8 mouse cellular contexts compared by ENCODE assay signal in the genomic region with DNA sequence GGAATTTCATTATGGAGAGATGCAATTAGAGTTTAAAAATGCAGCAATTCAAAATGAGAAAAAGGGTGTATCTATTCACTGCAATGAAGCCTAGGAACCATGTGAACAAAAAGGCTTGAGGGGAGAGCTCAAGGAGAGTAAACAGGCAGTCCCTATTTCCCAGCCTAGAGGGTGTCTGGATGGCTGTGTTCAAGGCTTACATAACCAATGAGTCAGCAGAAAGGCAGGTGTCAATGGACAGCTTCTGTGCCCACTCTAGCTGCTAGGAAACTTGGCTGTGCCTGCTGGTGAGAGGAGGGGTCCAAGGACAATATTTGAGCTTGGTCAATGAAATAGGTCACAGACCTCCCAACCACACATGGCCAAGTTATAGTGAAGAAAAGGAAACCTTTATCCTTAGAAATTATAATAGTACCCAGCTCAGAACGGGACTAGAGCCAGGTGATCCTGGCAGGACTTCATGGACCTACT.
DNase-seq lines count a peak whose midpoint lies in the region; ATAC-seq and TF ChIP-seq lines count a peak whose summit lies in the region.

No protein-coding gene starts in this region.

- H3K27ac ChIP-seq in midbrain, embryonic 15.5 days: no peak overlapping the region
- no peak overlapping the region for H3K27ac ChIP-seq in midbrain, embryonic 14.5 days (replicated peaks; ENCODE audit: low read depth, low read length)
- H3K27ac ChIP-seq in forebrain, postnatal 0 days (ENCODE audit: low read depth, low read length): peak overlapping the region; percentile 64; the same call in 1 of the 2 replicates
- H3K27ac ChIP-seq in intestine, embryonic 15.5 days: no peak overlapping the region

- H3K4me3 ChIP-seq in midbrain, embryonic 15.5 days: peak overlapping the region; percentile 1; the same call in 1 of the 2 replicates
- no peak overlapping the region for H3K4me3 ChIP-seq in midbrain, embryonic 14.5 days (replicated peaks; ENCODE audit: low read depth, low read length)
- H3K4me3 ChIP-seq in forebrain, postnatal 0 days (ENCODE audit: low read depth, low read length): peak overlapping the region; percentile 28
- no peak overlapping the region for H3K4me3 ChIP-seq in intestine, embryonic 15.5 days (replicated peaks)

- ATAC-seq in cerebellum, adult (ENCODE audit: insufficient number of reproducible peaks, low FRiP score, low TSS enrichment): peak; percentile 89
- ATAC-seq in midbrain, embryonic 15.5 days (replicated peaks): no peak
- no peak for ATAC-seq in midbrain, embryonic 14.5 days (ENCODE audit: low FRiP score, low TSS enrichment)
- peak; percentile 64 for ATAC-seq in forebrain, postnatal 0 days
- no peak for ATAC-seq in intestine, embryonic 15.5 days

- H3K9me3 ChIP-seq in midbrain, embryonic 15.5 days: no peaks in the 10 kb centered on the region
- no peaks in the 10 kb centered on the region for H3K9me3 ChIP-seq in midbrain, embryonic 14.5 days (ENCODE audit: control insufficient read depth, low read length)
- H3K9me3 ChIP-seq in forebrain, postnatal 0 days (ENCODE audit: low read length): no peaks in the 10 kb centered on the region
- H3K9me3 ChIP-seq in intestine, embryonic 15.5 days: no peaks in the 10 kb centered on the region

- H3K36me3 ChIP-seq in midbrain, embryonic 15.5 days (replicated peaks): no peaks in the 10 kb centered on the region
- no peaks in the 10 kb centered on the region for H3K36me3 ChIP-seq in midbrain, embryonic 14.5 days (ENCODE audit: control insufficient read depth, insufficient read depth, low read length)
- H3K36me3 ChIP-seq in forebrain, postnatal 0 days (ENCODE audit: insufficient read depth): no peaks in the 10 kb centered on the region
- H3K36me3 ChIP-seq in intestine, embryonic 15.5 days: no peaks in the 10 kb centered on the region

- TF ChIP-seq CTCF in forebrain, postnatal 0 days (IDR thresholded peaks at IDR 0.05; ENCODE audit: low read depth): no peak

- peaks cover 50% of the 10 kb centered on the region for H3K4me1 ChIP-seq in midbrain, embryonic 15.5 days
- peaks cover 15% of the 10 kb centered on the region for H3K4me1 ChIP-seq in midbrain, embryonic 14.5 days (ENCODE audit: control insufficient read depth, insufficient read depth, low read length)
- H3K4me1 ChIP-seq in forebrain, postnatal 0 days (ENCODE audit: insufficient read depth): peaks cover 17% of the 10 kb centered on the region
- 0 out of 2 replicates have a peak, but pooled peaks cover 4% of the 10 kb centered on the region for H3K4me1 ChIP-seq in intestine, embryonic 15.5 days (replicated peaks)

- H3K9ac ChIP-seq in midbrain, embryonic 15.5 days: no peak overlapping the region
- no peak overlapping the region for H3K9ac ChIP-seq in midbrain, embryonic 14.5 days (replicated peaks; ENCODE audit: low read length)
- H3K9ac ChIP-seq in forebrain, postnatal 0 days: no peak overlapping the region
- no peak overlapping the region for H3K9ac ChIP-seq in intestine, embryonic 15.5 days

- peak overlapping the region; percentile 23 for H3K4me2 ChIP-seq in midbrain, embryonic 15.5 days
- no peak overlapping the region for H3K4me2 ChIP-seq in midbrain, embryonic 14.5 days (ENCODE audit: low read length)
- peak overlapping the region; percentile 50 for H3K4me2 ChIP-seq in forebrain, postnatal 0 days (ENCODE audit: low read depth)
- no peak overlapping the region for H3K4me2 ChIP-seq in intestine, embryonic 15.5 days (replicated peaks)

- no peaks in the 10 kb centered on the region for H3K27me3 ChIP-seq in midbrain, embryonic 15.5 days (replicated peaks)
- H3K27me3 ChIP-seq in midbrain, embryonic 14.5 days (ENCODE audit: control insufficient read depth, insufficient read depth, low read length): no peaks in the 10 kb centered on the region
- H3K27me3 ChIP-seq in forebrain, postnatal 0 days (ENCODE audit: insufficient read depth, low read length): no peaks in the 10 kb centered on the region
- H3K27me3 ChIP-seq in intestine, embryonic 15.5 days (replicated peaks): no peaks in the 10 kb centered on the region

- DNase-seq in cerebellum, postnatal 4 days (ENCODE audit: low spot score in 2 of 2): no peak
- no peak for DNase-seq in midbrain, embryonic 14.5 days
- DNase-seq in forebrain, postnatal 0 days: peak; percentile 65
- peak; percentile 52 to 83 for DNase-seq in layer of hippocampus, postnatal 14 days (ENCODE audit: low spot score in 2 of 2)
- peak; percentile 46 to 69 for DNase-seq in right cerebral cortex, postnatal 36 days (ENCODE audit: low spot score in 2 of 2)

- 76% methylated on average over 1 of the region's 1 CpGs for WGBS in midbrain, embryonic 15.5 days
- 81% methylated on average over 1 of the region's 1 CpGs for WGBS in midbrain, embryonic 14.5 days
- 20% methylated on average over 1 of the region's 1 CpGs for WGBS in forebrain, postnatal 0 days
- WGBS in intestine, embryonic 15.5 days: 89% methylated on average over 1 of the region's 1 CpGs

Comparison
In these comparisons a context has a peak if more than half of its experiments do, and no peak if none do; other contexts are left out.
1. H3K4me2 ChIP-seq: peak in midbrain, embryonic 15.5 days (single experiment) and forebrain, postnatal 0 days (single experiment); none in midbrain, embryonic 14.5 days (single experiment) and intestine, embryonic 15.5 days (single experiment).
2. H3K4me3 ChIP-seq: peak in midbrain, embryonic 15.5 days (single experiment) and forebrain, postnatal 0 days (single experiment); none in midbrain, embryonic 14.5 days (single experiment) and intestine, embryonic 15.5 days (single experiment).
3. ATAC-seq: peak in cerebellum, adult (single experiment) and forebrain, postnatal 0 days (single experiment); none in midbrain, embryonic 15.5 days (single experiment), midbrain, embryonic 14.5 days (single experiment) and intestine, embryonic 15.5 days (single experiment).
4. DNase-seq: peak in forebrain, postnatal 0 days (single experiment), layer of hippocampus, postnatal 14 days (2 of 2) and right cerebral cortex, postnatal 36 days (2 of 2); none in cerebellum, postnatal 4 days (0 of 2) and midbrain, embryonic 14.5 days (single experiment).